Mouse (Mus musculus) inflammation-experienced regulatory T-cells, adult 16 weeks (primary cell): ENCODE data around the gene Dkkl1. TPM values are rescaled to one million over a fixed set of nuclear protein-coding genes. Genes with fewer than 3 reads are reported as not detected.

Source experiments
- polyA plus RNA-seq: library from polyadenylated mRNA; unstranded; fragments of 100-300 nt; shearing (Covaris generic); gene quantifications from one replicate; pipeline ENCODE4 v1.2.1, GENCODE M21; 2017

The Dkkl1 gene
- 23.5 TPM for polyA plus RNA-seq

GRCm38 (mm10) chr7:45211851-45212251 is at the start of gene Dkkl1:
TSS of gene Dkkl1 (minus strand) at chr7:45212147.

GRCm38 (mm10) chr7:45240633-45241388 is 28.9 kb upstream of the Dkkl1 start, which contains the start of gene Slc6a16:
TSS of gene Slc6a16 (plus strand) at chr7:45241085.

GRCm38 (mm10) chr7:45238723-45239496 is 27.0 kb upstream of the Dkkl1 start, which contains the start of gene Cd37:
TSS of gene Cd37 (minus strand) at chr7:45239115.

GRCm38 (mm10) chr7:45215673-45216441 is 3.9 kb upstream of the Dkkl1 start, which contains the start of gene Tead2:
TSS of gene Tead2 (plus strand) at chr7:45215753.

GRCm38 (mm10) chr7:45204380-45205143 is 7.4 kb downstream of the Dkkl1 start, which contains the start of gene Ccdc155:
TSS of gene Ccdc155 (minus strand) at chr7:45204892.

GRCm38 (mm10) chr7:45180896-45181477 is 31.0 kb downstream of the Dkkl1 start, which contains the start of gene Pth2:
TSS of gene Pth2 (plus strand) at chr7:45180995.

GRCm38 (mm10) chr7:45179469-45179868 is 32.5 kb downstream of the Dkkl1 start, which contains the start of gene Gfy:
TSS of gene Gfy (minus strand) at chr7:45179569.

GRCm38 (mm10) chr7:45163735-45164490 is 48.0 kb downstream of the Dkkl1 start, which contains the start of gene Slc17a7:
TSS of gene Slc17a7 (plus strand) at chr7:45163949.

Other genes starting within 250 kb of the Dkkl1 start
- 0.72 TPM for gene Cpt1c, start 237.3 kb downstream of the Dkkl1 start, polyA plus RNA-seq
- gene Prmt1, start 225.6 kb downstream of the Dkkl1 start, polyA plus RNA-seq: 180 TPM
- 248 TPM for gene Irf3, start 214.5 kb downstream of the Dkkl1 start, polyA plus RNA-seq
- gene Bcl2l12, start 213.4 kb downstream of the Dkkl1 start, polyA plus RNA-seq: 29.1 TPM
- 27.6 TPM for gene Scaf1, start 195.8 kb downstream of the Dkkl1 start, polyA plus RNA-seq
- gene Rras, start 194.2 kb downstream of the Dkkl1 start, polyA plus RNA-seq: 15.1 TPM
- gene Prr12, start 159.3 kb downstream of the Dkkl1 start, polyA plus RNA-seq: 3.5 TPM
- 127 TPM for gene Nosip, start 149.7 kb downstream of the Dkkl1 start, polyA plus RNA-seq
- gene Prrg2, start 149.5 kb downstream of the Dkkl1 start, polyA plus RNA-seq: 3.2 TPM
- gene Rcn3, start 119.9 kb downstream of the Dkkl1 start, polyA plus RNA-seq: 159 TPM
- gene Fcgrt, start 108.3 kb downstream of the Dkkl1 start, polyA plus RNA-seq: 6.5 TPM
- gene Rps11, start 87.7 kb downstream of the Dkkl1 start, polyA plus RNA-seq: 2,486 TPM
- gene Rpl13a, start 83.4 kb downstream of the Dkkl1 start, polyA plus RNA-seq: 2,118 TPM
- not detected for gene Gm45713, start 75.9 kb downstream of the Dkkl1 start, polyA plus RNA-seq
- gene Flt3l, start 75.7 kb downstream of the Dkkl1 start, polyA plus RNA-seq: 225 TPM
- 59.5 TPM for gene Pih1d1, start 57.8 kb downstream of the Dkkl1 start, polyA plus RNA-seq
- gene Aldh16a1, start 57.6 kb downstream of the Dkkl1 start, polyA plus RNA-seq: 70.8 TPM
- not detected for gene Slc17a7, start 48.2 kb downstream of the Dkkl1 start, polyA plus RNA-seq
- not detected for gene Gfy, start 32.6 kb downstream of the Dkkl1 start, polyA plus RNA-seq
- not detected for gene Pth2, start 31.2 kb downstream of the Dkkl1 start, polyA plus RNA-seq
- 0.26 TPM for gene Ccdc155, start 7.3 kb downstream of the Dkkl1 start, polyA plus RNA-seq
- 1.8 TPM for gene Tead2, start 3.6 kb upstream of the Dkkl1 start, polyA plus RNA-seq
- 675 TPM for gene Cd37, start 27.0 kb upstream of the Dkkl1 start, polyA plus RNA-seq
- gene Slc6a16, start 28.9 kb upstream of the Dkkl1 start, polyA plus RNA-seq: not detected
- not detected for gene Slc6a21, start 65.4 kb upstream of the Dkkl1 start, polyA plus RNA-seq
- gene Trpm4, start 121.6 kb upstream of the Dkkl1 start, polyA plus RNA-seq: 22.4 TPM
- gene Hrc, start 123.1 kb upstream of the Dkkl1 start, polyA plus RNA-seq: not detected
- not detected for gene Ppfia3, start 154.9 kb upstream of the Dkkl1 start, polyA plus RNA-seq
- gene Lin7b, start 158.4 kb upstream of the Dkkl1 start, polyA plus RNA-seq: not detected
- 227 TPM for gene Snrnp70, start 183.6 kb upstream of the Dkkl1 start, polyA plus RNA-seq
- not detected for gene Kcna7, start 193.5 kb upstream of the Dkkl1 start, polyA plus RNA-seq
- 0.78 TPM for gene Ntf5, start 201.5 kb upstream of the Dkkl1 start, polyA plus RNA-seq
- gene Lhb, start 208.7 kb upstream of the Dkkl1 start, polyA plus RNA-seq: not detected
- gene Gys1, start 222.7 kb upstream of the Dkkl1 start, polyA plus RNA-seq: 18.4 TPM
- 64.0 TPM for gene Ruvbl2, start 225.9 kb upstream of the Dkkl1 start, polyA plus RNA-seq
- gene Ftl1, start 247.7 kb upstream of the Dkkl1 start, polyA plus RNA-seq: 2,222 TPM